Mouse (Mus musculus) cerebellum, adult 2 months (tissue): ENCODE measurements around the gene Gm21970. TPM values are rescaled to one million over a fixed set of nuclear protein-coding genes. Genes with fewer than 3 reads are reported as not detected.
A peak's percentile ranks its signal among the peaks of the same experiment; 100 is the strongest.

Experiments used
- DNase-seq, 2 experiments: peaks; one replicate each; pipeline ENCODE4 v3.0.0; 2021
- H3K27ac ChIP-seq: fragments of 200-500 bp; 2 replicates; pipeline ENCODE4 v1.5.1; 2012; ENCODE audit warnings: low read length, control low read depth, inconsistent platforms; ENCODE audit not compliant: insufficient read depth
- H3K27me3 ChIP-seq: fragments of 200-500 bp; 2 replicates; pipeline ENCODE4 v1.6.1; 2012; ENCODE audit warnings: inconsistent platforms, mild to moderate bottlenecking, low read length, moderate library complexity; ENCODE audit not compliant: control insufficient read depth, insufficient read depth
- H3K4me1 ChIP-seq: fragments of 200-500 bp; 2 replicates; pipeline ENCODE4 v1.6.1; 2011; ENCODE audit warnings: low read length; ENCODE audit not compliant: control insufficient read depth, insufficient read depth
- H3K4me3 ChIP-seq: fragments of 200-500 bp; replicated peaks from 2 replicates; pipeline ENCODE3; 2011; ENCODE audit warnings: mild to moderate bottlenecking, low read depth, low read length, control low read depth; ENCODE audit not compliant: insufficient read depth
- CTCF ChIP-seq: fragments of 200-500 bp; IDR thresholded peaks from 2 replicates; pipeline ENCODE4 v1.5.1; 2011; ENCODE audit warnings: low read depth, mild to moderate bottlenecking, control low read depth, low read length, moderate library complexity, borderline replicate concordance; ENCODE audit not compliant: insufficient read depth
- POLR2A ChIP-seq: fragments of 200-500 bp; IDR thresholded peaks from 2 replicates; pipeline ENCODE4 v1.6.1; 2011; ENCODE audit warnings: low read length, control low read depth, borderline replicate concordance; ENCODE audit not compliant: insufficient read depth
- WGBS: fragments of 180-500 bp; shearing (Covaris S2); methylation state at CpG from one replicate; pipeline ENCODE4 v1.1.7; 2018; 5-methylcytosine and 5-hydroxymethylcytosine counted together
- polyA plus RNA-seq: library from polyadenylated mRNA; depleted of rRNA; stranded (reverse); fragments of >200 nt; gene quantifications from 2 replicates; pipeline ENCODE4 v1.2.3, GENCODE M21; 2012

Gm21970 gene
- polyA plus RNA-seq, 1 experiment = not detected

DNA sequence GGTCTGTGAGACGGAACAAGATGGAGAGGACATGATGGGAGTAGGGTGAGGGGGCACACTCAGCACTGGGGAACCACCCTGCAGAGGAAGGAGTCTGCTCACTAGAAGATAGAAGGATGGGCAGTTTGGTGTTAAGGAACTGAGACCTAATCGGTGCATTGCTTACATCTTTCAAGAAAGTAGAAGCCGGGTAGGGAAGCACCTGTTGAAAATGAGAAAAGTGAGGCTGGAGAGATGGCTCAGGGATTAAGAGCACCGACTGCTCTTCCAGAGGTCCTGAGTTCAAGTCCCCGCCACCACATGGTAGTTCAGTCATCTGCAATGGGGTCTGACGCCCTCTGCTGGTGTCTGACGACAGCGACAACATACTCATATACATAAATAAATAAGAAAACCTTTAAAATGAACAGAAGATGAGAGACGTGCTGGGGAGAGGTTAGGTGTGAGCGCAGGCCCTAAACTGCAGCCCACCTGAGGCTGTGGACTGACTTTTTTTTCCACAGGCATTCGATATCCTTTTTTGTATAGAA, 68.4 kb downstream of the Gm21970 start:
- Histone ChIP-seq H3K4me3 (no peak overlapping the region), H3K27me3 (no peaks in the 10 kb centered on the region), H3K27ac (no peak overlapping the region), H3K4me1 (no peaks in the 10 kb centered on the region)
- WGBS = 73% methylated on average over 11 of the region's 11 CpGs
- no peak for DNase-seq
- no peak for TF ChIP-seq POLR2A
- no peak for TF ChIP-seq CTCF

DNA sequence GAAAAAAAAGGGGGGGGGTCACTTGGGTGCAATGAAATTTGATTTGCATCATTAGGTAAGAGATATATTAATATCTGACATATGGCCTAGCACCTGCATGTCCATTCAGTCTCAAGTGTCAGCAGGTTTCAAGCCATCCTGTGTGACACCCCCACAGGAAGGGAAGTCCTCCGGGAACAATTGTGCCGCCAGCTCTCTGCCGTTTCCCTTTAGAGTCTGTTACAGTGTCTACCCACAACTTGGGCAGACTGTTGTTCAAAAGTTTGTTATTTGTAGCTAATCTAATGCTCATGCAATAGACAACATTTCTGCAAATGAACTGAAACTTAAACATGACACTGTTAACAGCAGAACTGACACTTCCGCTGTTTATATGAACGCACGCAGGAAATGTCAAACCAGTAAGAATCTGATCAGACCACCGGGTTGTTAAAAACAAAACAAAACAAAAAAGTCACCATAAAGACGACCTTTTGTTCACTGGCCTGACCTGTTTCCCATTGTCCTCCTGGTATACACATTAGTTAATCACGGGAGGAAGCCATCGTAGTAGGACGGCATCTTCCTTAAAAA, 69.6 kb downstream of the Gm21970 start:
- TF ChIP-seq CTCF = no peak
- no peak for TF ChIP-seq POLR2A
- DNase-seq = no peak
- H3K27me3 ChIP-seq = no peaks in the 10 kb centered on the region
- no peaks in the 10 kb centered on the region for H3K4me1 ChIP-seq
- 70% methylated on average over 11 of the region's 11 CpGs for WGBS
- H3K4me3 ChIP-seq = no peak overlapping the region
- H3K27ac ChIP-seq = no peak overlapping the region

DNA sequence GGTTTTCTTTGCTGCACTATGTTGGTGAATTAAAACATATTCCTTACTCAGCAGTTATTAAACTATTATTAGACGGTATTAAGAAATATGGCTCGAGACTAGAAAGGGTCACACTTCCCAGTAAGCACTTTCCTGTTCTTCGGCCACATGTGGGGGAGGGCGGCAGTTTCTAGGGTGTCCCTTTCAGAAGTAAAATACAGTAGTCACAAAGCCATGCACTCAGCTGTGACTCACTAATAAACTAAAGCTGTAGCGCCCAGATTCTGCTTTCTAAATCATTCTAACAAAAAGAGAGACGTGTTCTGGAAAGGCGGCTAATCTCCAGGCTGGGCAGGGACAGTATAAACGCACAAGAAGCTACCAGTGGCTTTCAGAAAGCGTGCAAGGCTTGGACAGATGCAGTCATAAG, 70.3 kb downstream of the Gm21970 start:
- WGBS = 64% methylated on average over 9 of the region's 9 CpGs
- Histone ChIP-seq H3K27me3 (no peaks in the 10 kb centered on the region), H3K4me1 (no peaks in the 10 kb centered on the region), H3K4me3 (no peak overlapping the region), H3K27ac (no peak overlapping the region)
- no peak for DNase-seq
- TF ChIP-seq POLR2A (no peak), CTCF (no peak)

DNA sequence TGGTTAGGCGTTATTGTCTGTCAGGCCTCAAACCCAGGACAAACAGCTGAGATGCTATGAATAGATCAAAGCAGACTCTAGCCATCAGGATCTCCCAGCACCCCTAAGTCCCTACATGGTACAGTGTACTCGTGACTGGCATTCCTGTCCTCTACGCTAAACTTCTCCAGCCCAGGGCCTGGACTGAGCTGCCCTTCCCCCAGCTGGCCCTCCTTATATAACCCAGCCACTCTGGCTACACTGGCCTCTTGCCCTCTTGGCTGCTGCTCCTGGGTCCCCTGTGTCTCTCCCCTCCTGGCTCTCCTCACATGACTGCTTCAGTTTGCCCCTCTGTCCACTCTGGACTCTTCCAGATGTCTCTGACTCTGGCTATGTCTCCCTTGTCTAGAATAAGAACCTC, 71.1 kb downstream of the Gm21970 start:
- Histone ChIP-seq H3K27me3 (no peaks in the 10 kb centered on the region), H3K27ac (no peak overlapping the region), H3K4me3 (no peak overlapping the region), H3K4me1 (no peaks in the 10 kb centered on the region)
- no peak for DNase-seq
- 66% methylated on average over 3 of the region's 3 CpGs for WGBS
- TF ChIP-seq POLR2A = no peak
- no peak for TF ChIP-seq CTCF

DNA sequence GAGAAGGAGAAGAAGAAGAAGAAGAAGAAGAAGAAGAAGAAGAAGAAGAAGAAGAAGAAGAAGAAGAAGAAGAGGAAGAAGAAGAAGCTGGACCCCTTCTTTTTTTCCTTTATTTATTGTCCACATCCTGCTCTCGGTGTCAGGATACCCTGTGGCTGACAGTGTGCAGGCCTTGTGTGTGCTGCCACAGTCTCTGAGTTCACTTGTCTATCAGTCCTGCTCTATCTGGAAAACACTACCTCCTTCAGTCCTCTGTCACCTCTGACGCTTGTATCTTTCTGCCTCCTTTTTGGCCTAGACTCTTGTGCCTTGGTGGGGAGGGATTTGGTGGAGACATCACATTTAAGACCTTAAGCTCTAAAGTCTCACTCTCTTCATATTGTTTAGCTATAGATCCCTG, 71.9 kb downstream of the Gm21970 start:
- Histone ChIP-seq H3K4me3 (no peak overlapping the region), H3K27ac (no peak overlapping the region), H3K27me3 (no peaks in the 10 kb centered on the region), H3K4me1 (no peaks in the 10 kb centered on the region)
- TF ChIP-seq CTCF (no peak), POLR2A (no peak)
- no peak for DNase-seq
- WGBS = 92% methylated on average over 2 of the region's 2 CpGs

DNA sequence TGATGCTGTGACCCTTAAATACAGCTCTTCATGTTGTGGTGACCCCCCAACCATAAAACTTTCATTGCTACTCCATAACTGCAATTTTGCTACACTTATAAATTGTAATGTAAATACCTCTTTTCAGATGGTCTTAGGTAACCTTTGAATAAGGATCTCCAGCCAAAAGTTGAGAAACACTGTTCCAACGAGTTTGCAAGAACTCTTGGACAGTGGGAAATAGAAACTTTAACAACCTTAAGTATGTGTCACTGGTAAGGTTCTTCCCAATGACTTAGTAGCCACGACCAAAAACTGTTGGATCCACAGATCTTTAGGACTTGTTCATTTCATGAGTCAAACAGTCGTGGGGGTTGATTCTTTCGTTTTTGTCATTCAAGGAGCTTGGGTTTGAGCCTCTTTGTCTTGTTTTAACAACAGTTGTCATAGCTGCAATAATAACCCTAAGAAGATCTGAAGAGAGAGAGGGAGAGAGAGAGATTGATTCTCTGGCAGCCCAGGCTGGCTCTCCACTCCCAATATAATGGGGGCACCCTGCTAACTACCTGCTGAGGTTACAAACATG, 72.4 kb downstream of the Gm21970 start:
- 87% methylated on average over 4 of the region's 4 CpGs for WGBS
- peak overlapping the region; percentile 56 for H3K4me3 ChIP-seq
- H3K4me1 ChIP-seq = no peaks in the 10 kb centered on the region
- H3K27me3 ChIP-seq = no peaks in the 10 kb centered on the region
- no peak for DNase-seq
- no peak overlapping the region for H3K27ac ChIP-seq
- TF ChIP-seq POLR2A (no peak), CTCF (no peak)

DNA sequence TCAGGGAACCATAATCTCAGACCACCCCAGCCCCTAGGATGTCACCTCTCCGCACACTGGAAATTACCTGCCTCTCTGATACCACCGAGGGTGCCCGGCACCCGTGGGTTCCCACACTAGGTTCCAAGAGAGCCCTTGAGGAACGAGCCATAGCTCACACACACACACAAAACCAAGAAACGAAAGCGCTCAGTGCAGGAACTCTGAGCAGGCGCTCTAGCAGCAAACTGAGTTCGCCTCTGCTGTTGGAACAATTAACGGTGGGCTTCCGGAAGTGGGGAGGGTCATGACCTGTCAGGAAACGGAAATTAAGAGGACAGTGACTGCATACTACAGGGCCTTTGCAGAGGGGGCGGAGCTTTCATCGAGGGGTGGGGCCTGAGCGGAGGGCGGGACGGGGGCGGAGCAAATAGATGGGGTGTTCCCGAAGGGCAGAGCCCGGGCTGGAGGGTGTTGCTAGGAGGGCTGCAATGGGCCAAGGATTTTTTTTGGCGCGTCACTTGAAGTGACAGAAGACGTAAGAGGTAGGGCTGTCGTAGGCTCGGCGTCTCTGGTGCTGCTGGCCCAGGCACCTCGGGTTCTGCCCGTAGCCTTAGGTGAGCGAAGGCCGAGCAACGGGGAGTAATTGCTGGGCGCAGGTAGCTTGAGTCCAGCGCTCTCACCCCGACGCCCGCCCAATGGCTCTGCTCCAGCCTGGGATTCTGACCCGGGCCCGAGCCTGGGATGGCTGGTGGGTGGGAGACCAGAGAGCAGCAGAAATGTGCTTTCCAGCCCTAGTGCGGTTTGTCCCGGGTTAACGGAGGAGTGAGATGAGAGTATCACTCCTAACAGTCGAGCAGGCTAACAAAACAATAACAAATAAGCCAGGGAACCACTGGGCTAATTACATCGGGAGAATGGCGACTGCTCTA, 73.3 kb downstream of the Gm21970 start:
- TF ChIP-seq POLR2A = peak; percentile 65; the same call in 1 of the 2 replicates
- TF ChIP-seq CTCF = no peak
- Histone ChIP-seq H3K4me1 (no peaks in the 10 kb centered on the region), H3K4me3 (peak overlapping the region; percentile 56), H3K27ac (no peak overlapping the region), H3K27me3 (no peaks in the 10 kb centered on the region)
- DNase-seq = peak; percentile 85 to 86
- WGBS = 2% methylated on average over 44 of the region's 44 CpGs
